Mouse (Mus musculus) gastrocnemius, postnatal 25 days (tissue): ENCODE results near the gene Morn5. TPM values are rescaled to one million over a fixed set of nuclear protein-coding genes. Genes with fewer than 3 reads are reported as not detected.
A peak's percentile ranks its signal among the peaks of the same experiment; 100 is the strongest.

Source experiments
- DNase-seq: peaks from one replicate; pipeline ENCODE4 v3.0.0; 2022
- total RNA-seq, 2 experiments: library from RNA; stranded (reverse); gene quantifications; 1 replicate in 1 of 2; 2 replicates in 1 of 2; pipeline ENCODE4 v1.2.3; 2021

The Morn5 gene
- total RNA-seq, 2 experiments from 2014 or later, result not detected

DNA sequence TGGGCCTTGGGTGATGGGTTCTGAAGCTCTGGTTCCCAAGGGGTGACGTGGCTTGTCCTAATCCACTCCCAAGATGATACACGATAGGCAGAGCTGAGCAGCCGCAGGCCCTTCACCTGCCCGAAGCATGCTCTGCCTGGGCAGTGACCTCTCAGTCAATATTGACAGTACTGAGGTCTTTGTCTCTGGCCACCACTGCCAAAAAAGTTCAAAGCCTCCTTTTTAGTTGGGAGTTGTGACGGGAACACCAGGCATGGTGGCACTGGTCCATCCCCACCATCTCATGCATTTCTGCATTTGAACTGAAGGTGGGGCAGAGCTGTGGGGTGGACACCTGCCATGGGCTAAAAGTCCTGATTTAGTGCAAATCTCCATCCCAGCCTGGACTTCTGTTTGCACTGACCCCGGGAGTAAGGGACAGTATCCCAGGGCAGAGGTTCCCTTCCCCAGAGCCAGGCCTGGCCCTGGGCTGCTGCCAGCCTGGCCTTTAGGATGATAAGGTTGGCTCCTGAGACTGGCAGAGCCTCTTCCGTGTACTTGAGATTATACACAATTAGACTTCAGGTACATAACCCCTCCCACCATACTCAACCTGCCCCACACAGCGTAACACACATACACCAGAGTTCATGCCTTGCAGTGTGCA lies 22.5 kb downstream of the Morn5 start:
- DNase-seq, result no peak

- peak; percentile 22 for DNase-seq
Measured at GRCm38 (mm10) chr2:36073781-36074180, 24.5 kb downstream of the Morn5 start.

GRCm38 (mm10) chr2:36075210-36075609 lies 26.0 kb downstream of the Morn5 start:
- no peak for DNase-seq

DNA sequence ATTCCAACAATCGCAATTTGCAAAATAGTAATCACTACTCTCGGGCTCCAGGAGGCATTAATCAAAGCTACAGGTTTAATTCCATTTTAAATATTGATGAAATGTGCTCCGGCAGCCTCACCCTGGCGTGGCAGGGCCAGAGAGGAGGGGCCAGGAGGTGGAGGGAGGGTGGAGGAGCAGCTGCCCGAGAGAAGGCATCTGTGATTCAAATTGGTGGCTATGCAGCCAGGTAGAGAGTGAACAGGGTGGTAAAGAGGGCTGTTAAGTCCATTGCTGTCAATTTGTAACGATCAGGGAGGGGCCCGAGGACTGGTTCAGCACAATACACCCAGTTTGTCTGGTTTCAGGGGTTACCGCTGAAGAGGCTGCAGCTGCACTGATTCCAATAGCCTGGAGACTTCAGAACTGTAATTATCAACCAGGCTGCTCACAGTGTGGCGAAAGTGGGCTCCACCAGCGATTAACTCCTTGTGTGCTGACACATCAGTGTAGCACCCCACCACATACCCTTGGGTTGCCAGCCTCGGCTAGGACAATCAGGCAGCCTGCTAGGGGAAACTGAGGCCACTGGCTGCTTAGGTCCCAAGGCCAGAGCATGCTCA lies 28.0 kb downstream of the Morn5 start:
- DNase-seq, result no peak

GRCm38 (mm10) chr2:36081446-36081845 lies 32.2 kb downstream of the Morn5 start:
- DNase-seq, result no peak

GRCm38 (mm10) chr2:36082802-36083580 lies 33.7 kb downstream of the Morn5 start:
- DNase-seq, result no peak

DNA sequence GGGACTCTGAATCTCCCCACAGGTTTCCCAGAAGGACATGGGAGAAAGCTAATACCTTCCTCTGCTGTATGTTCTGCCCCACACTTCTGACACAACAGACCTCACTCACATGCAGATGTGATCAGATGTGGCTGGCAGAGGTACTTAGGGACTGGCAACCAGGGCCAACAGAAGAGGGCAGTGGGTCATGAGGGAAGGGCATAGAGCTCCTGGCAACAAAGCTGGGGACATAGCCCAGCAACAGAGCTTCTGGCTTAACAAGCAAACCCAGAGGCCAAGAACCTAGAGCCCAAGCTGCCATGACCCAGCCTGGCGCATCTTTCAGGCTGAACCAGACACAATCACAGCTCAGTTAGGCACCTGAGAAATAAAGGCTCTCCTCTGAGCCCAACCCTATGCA lies 35.8 kb downstream of the Morn5 start:
- no peak for DNase-seq

DNA sequence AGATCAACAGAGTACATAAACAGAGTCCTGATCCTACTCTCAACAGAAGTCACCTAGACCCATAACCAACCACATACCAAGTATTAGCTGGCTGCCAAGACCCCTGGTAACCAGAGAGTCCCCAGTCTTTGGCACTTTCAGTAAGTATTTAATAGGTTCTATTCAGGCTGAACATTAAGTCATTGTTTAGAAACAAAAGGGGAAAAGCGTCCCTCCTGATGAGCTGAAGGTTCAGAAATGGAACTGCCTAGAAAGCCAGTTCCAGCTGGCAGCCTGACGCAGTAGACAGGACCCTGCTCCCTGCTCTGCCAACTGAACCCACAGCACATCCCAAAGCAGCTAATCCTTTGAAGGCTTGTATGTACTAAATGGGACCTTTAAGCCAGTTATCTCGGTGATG lies 39.9 kb downstream of the Morn5 start:
- no peak for DNase-seq

- peak; percentile 26 for DNase-seq
Measured at GRCm38 (mm10) chr2:36090853-36091741, 41.8 kb downstream of the Morn5 start.

GRCm38 (mm10) chr2:36092748-36093147 lies 43.5 kb downstream of the Morn5 start:
- no peak for DNase-seq

DNA sequence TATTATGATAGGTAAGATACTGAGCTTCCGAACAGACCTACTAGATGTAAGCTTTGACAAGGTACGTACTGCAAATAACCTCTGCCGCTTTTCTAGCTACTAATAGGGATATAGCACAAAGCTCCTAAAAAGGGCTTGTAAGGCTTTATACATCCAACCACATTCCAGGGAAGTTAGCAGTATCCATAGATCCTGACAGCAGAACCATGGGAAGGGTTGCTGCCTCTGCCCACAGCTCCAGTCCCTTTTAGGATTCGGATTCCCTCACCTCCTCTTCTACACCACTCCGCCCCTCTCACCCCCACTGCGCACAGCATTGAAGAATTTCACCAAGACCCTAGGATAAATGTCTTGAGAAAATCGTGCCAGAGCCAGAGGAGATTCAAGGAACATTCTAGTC lies 44.0 kb downstream of the Morn5 start:
- DNase-seq, result no peak

GRCm38 (mm10) chr2:36093914-36094475 lies 44.7 kb downstream of the Morn5 start:
- DNase-seq, result no peak

- DNase-seq, result no peak
Measured at GRCm38 (mm10) chr2:36097129-36097815, 48.0 kb downstream of the Morn5 start.

- DNase-seq, result no peak
Measured at GRCm38 (mm10) chr2:36098021-36098420, 48.8 kb downstream of the Morn5 start.

DNA sequence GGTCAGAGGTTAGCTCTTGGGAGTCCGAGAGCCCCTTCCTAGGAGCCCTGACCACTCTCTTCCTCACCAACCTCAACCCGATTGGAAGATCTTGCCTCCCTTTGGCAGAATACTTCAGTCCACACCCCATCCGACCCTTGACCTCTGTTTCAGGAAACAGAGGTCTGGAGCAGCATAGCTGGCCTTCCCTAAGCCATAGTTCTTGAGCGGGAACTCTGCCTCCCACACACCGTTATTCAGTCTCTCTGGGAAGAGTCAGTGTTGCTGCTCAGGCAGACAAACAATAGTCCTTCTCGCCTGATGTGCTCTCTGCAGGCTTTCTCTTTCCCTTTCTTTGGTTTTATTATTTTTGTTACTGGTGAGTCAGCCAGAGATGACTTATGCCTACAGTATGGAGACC lies 50.5 kb downstream of the Morn5 start:
- no peak for DNase-seq

- no peak for DNase-seq
Measured at GRCm38 (mm10) chr2:36101866-36102558, 52.8 kb downstream of the Morn5 start.

GRCm38 (mm10) chr2:36102559-36102946 lies 53.3 kb downstream of the Morn5 start:
- no peak for DNase-seq

DNA sequence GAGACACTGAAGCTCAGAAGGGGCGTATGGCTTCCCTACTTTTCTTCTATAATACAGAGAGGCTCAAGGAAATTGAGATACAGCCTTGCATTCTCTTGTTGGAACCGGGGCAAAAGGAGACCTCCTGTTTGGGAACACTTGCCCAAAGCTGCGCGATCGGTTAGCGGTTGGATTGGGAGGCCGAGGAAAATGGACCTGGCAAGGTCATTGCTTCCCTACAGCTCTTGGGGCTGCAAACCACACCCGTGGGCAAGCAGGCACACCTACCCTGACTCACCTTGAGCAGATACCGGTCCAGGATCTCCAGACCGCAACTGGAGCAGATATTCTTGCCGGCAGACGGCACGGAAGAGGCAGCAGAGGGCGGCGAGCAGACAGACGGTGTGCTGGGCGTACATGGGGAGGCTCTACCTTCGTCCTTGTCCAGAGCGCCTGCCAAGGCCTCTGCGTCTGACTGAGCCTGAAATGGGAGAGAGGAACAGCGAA lies 53.9 kb downstream of the Morn5 start:
- no peak for DNase-seq

GRCm38 (mm10) chr2:36103555-36104367 lies 54.5 kb downstream of the Morn5 start:
- no peak for DNase-seq
